28 mouse cellular contexts compared by ENCODE assay signal in the genomic region with DNA sequence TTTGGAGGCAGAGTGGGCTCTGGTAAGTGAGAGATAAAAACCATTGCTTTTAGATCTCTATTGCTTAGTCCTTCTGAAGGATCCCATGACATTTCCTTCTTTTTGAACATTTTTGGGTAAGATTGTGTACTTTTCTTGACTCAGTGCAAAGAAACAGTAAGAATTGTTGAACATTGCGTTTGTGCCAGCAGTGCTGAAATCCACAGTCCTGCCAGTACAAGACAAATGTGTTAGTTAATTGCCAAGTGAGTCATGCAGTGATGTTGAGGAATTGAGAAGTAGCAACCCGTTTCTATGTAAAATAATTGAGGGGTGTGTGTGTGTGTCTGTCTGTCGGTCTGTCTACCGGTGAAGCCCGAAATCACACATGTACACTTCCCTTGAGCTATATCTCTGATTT. TPM values are rescaled to one million over a fixed set of nuclear protein-coding genes. Genes with fewer than 3 reads are reported as not detected.
DNase-seq lines count a peak whose midpoint lies in the region; ATAC-seq and TF ChIP-seq lines count a peak whose summit lies in the region.
"Had no signal": no experiment of that assay in that cellular context is flagged by ENCODE, and none has a peak within 500 bp of the region (broad histone marks: within the 10 kb centered on the region; RNA-seq: fewer than 3 reads in every experiment).

No protein-coding gene starts in this region.

- no peaks in the 10 kb centered on the region for H3K9me3 ChIP-seq in liver, embryonic 12.5 days (replicated peaks)
- H3K9me3 ChIP-seq: forebrain, embryonic 12.5 days; G1E; heart, embryonic 13.5 days; limb, embryonic 13.5 days; midbrain, embryonic 12.5 days had no signal

- peak; percentile 7 to 15 for DNase-seq in adrenal gland, postnatal 36 days
- no peak for DNase-seq in adrenal gland, postnatal 25 days
- peak; percentile 4 for DNase-seq in liver, adult 2 months (ENCODE audit: extremely low read depth, low read depth, low spot score)
- DNase-seq in right cerebral cortex, adult 2 months (ENCODE audit: low spot score in 2 of 2), result peak; percentile 6
- DNase-seq in right cerebral cortex, postnatal 25 days, result no peak
- DNase-seq in gastrocnemius, postnatal 36 days, result no peak
- DNase-seq: B cell, adult 2 months; cerebellum, adult 11-12 months; cerebellum, postnatal 10 days; heart, adult 11 months; heart, postnatal 14 days; kidney, adult 9 months; kidney, postnatal 14 days; lung, embryonic 14.5 days; retina, postnatal 1 day; thymus, adult 2 months; thymus, postnatal 4 days had no signal

- no peak overlapping the region for H3K4me3 ChIP-seq in liver, adult 2 months (ENCODE audit: insufficient read depth, low read depth, low read length)
- no peak overlapping the region for H3K4me3 ChIP-seq in liver, embryonic 12.5 days
- no peak overlapping the region for H3K4me3 ChIP-seq in embryonic fibroblast, embryonic 13.5 days (ENCODE audit: insufficient read depth, low read length)
- H3K4me3 ChIP-seq: forebrain, embryonic 12.5 days; heart, embryonic 13.5 days; limb, embryonic 13.5 days; midbrain, embryonic 12.5 days had no signal

- H3K4me1 ChIP-seq in liver, adult 2 months (ENCODE audit: control insufficient read depth, insufficient read depth, low read length), result no peaks in the 10 kb centered on the region
- peaks cover 11% of the 10 kb centered on the region for H3K4me1 ChIP-seq in liver, embryonic 12.5 days
- H3K4me1 ChIP-seq in embryonic fibroblast, embryonic 13.5 days (ENCODE audit: control insufficient read depth, insufficient read depth, low read length), result no peaks in the 10 kb centered on the region

- no peaks in the 10 kb centered on the region for H3K36me3 ChIP-seq in liver, adult 2 months (ENCODE audit: control insufficient read depth, insufficient read depth, low read length)
- H3K36me3 ChIP-seq in liver, embryonic 12.5 days, result peaks cover 4% of the 10 kb centered on the region; the same call in 1 of the 2 replicates
- H3K36me3 ChIP-seq: forebrain, embryonic 12.5 days; heart, embryonic 13.5 days; midbrain, embryonic 12.5 days had no signal

- no peak for TF ChIP-seq POLR2A in liver, adult 2 months (IDR thresholded peaks at IDR 0.05; ENCODE audit: extremely low read depth, insufficient read depth, low read length)
- no peak for TF ChIP-seq POLR2A in embryonic fibroblast, embryonic 13.5 days (IDR thresholded peaks at IDR 0.05; ENCODE audit: low read depth, low read length)

- 74% methylated on average over 5 of the region's 5 CpGs for WGBS in liver, adult 2 months
- 86% methylated on average over 5 of the region's 5 CpGs for WGBS in liver, embryonic 12.5 days (ENCODE audit: insufficient replicate concordance)

- intact Hi-C loops in gastrocnemius, postnatal 36 days (cut with DNase I), result no loop called here

- no peak for ATAC-seq in liver, embryonic 12.5 days
- ATAC-seq: hindbrain, postnatal 0 days; intestine, embryonic 16.5 days had no signal

- H3K9ac ChIP-seq in liver, adult 2 months (ENCODE audit: low read depth, low read length), result no peak overlapping the region
- H3K9ac ChIP-seq in liver, embryonic 12.5 days, result no peak overlapping the region
- H3K9ac ChIP-seq: forebrain, embryonic 12.5 days; heart, embryonic 13.5 days; limb, embryonic 13.5 days; liver, embryonic 14.5 days; lung, embryonic 14.5 days; midbrain, embryonic 12.5 days had no signal

- TF ChIP-seq CTCF in liver, adult 2 months (IDR thresholded peaks at IDR 0.05; ENCODE audit: low read depth, low read length), result no peak
- TF ChIP-seq CTCF in embryonic fibroblast, embryonic 13.5 days (IDR thresholded peaks at IDR 0.05; ENCODE audit: borderline replicate concordance, insufficient read depth, low read length), result no peak

- no peak overlapping the region for H3K4me2 ChIP-seq in liver, embryonic 12.5 days
- H3K4me2 ChIP-seq: forebrain, embryonic 12.5 days; heart, embryonic 13.5 days; limb, embryonic 13.5 days; lung, embryonic 14.5 days; midbrain, embryonic 12.5 days had no signal

- no peak overlapping the region for H3K27ac ChIP-seq in liver, adult 2 months (replicated peaks; ENCODE audit: insufficient read depth, low read depth, low read length)
- H3K27ac ChIP-seq in liver, embryonic 12.5 days, result no peak overlapping the region
- peak overlapping the region; percentile 18 for H3K27ac ChIP-seq in embryonic fibroblast, embryonic 13.5 days (ENCODE audit: insufficient read depth, low read length)
- H3K27ac ChIP-seq: forebrain, embryonic 12.5 days; heart, embryonic 13.5 days; hindbrain, postnatal 0 days; limb, embryonic 13.5 days; liver, embryonic 14.5 days; midbrain, embryonic 12.5 days had no signal

- H3K79me2 ChIP-seq in liver, adult 2 months (ENCODE audit: control insufficient read depth, insufficient read depth, low read length), result peaks cover 6% of the 10 kb centered on the region; the same call in 1 of the 2 replicates

- H3K27me3 ChIP-seq in liver, adult 2 months (ENCODE audit: control insufficient read depth, insufficient read depth, low read length), result no peaks in the 10 kb centered on the region
- peaks cover 4% of the 10 kb centered on the region; the same call in 1 of the 2 replicates for H3K27me3 ChIP-seq in liver, embryonic 12.5 days (replicated peaks)
- H3K27me3 ChIP-seq: CH12.LX had no signal

RNA-seq across cellular contexts. Expression of a gene that starts 5.3 kb away (rescaled TPM):
- total RNA-seq in adrenal gland, postnatal 36 days (2021), result 10 to 100 TPM; 14.8 to 18.1 TPM
- 18.5 and 19.1 TPM in 2 replicates for total RNA-seq in adrenal gland, postnatal 25 days (2021)
- total RNA-seq in liver, adult 2 months (2014; rRNA removed), result 3.0 and 4.1 TPM in 2 replicates
- polyA plus RNA-seq in liver, adult 2 months (2012; rRNA removed), result 1.1 and 1.2 TPM in 2 replicates
- 1.2 and 1.3 TPM in 2 replicates for polyA plus RNA-seq in liver, embryonic 12.5 days (2016; fragmentation: Nextera tagmentation; extraction: Ambion mirVana)
- 7.9 and 10.4 TPM in 2 replicates for polyA plus RNA-seq in embryonic fibroblast, embryonic 13.5 days (2011; ENCODE audit: insufficient read length, low read depth, missing spikeins)
- total RNA-seq in gastrocnemius, postnatal 36 days (2021), result 10 to 100 TPM; 10.3 to 11.1 TPM

Comparison
In these comparisons a context has a peak if more than half of its experiments do, and no peak if none do; other contexts are left out.
1. DNase-seq: peak in adrenal gland, postnatal 36 days (2 of 2), liver, adult 2 months (single experiment) and right cerebral cortex, adult 2 months (2 of 2); none in adrenal gland, postnatal 25 days (single experiment), right cerebral cortex, postnatal 25 days (single experiment) and gastrocnemius, postnatal 36 days (0 of 2).